Mouse (Mus musculus): ENCODE data around the gene Tnpo2. TPM values are rescaled to one million over a fixed set of nuclear protein-coding genes. Genes with fewer than 3 reads are reported as not detected.

The Tnpo2 gene
- total RNA-seq (2021), result 100 to 1,000 TPM; 165 to 171 TPM
- long read RNA-seq, experiment 1, partial matches to known transcripts, result 1 of 23 reads
- long read RNA-seq, experiment 1, other reads (novel, unspliced or antisense), result 22 of 23 reads
- long read RNA-seq, experiment 2, partial matches to known transcripts, result 2 of 16 reads
- long read RNA-seq, experiment 2, other reads (novel, unspliced or antisense), result 14 of 16 reads

- intact Hi-C loops (cut with DNase I), result no loop called here
- peak; percentile 95 to 98 for DNase-seq (ENCODE audit: low spot score in 2 of 2)
These were observed at the start of gene Tnpo2 for GRCm38 (mm10) chr8:85036718-85037365. Gene Tnpo2 (plus strand): TSS chr8:85036915.

GRCm38 (mm10) chr8:84987388-84987787 lies 49.3 kb upstream of the Tnpo2 start:
- intact Hi-C loops (cut with DNase I), result no loop called here
- no peak for DNase-seq (ENCODE audit: low spot score in 2 of 2)

- intact Hi-C loops (cut with DNase I), result no loop called here
- no peak for DNase-seq (ENCODE audit: low spot score in 2 of 2)
These were observed 48.8 kb upstream of the Tnpo2 start for GRCm38 (mm10) chr8:84987903-84988302.

GRCm38 (mm10) chr8:84989311-84989731 lies 47.4 kb upstream of the Tnpo2 start:
- DNase-seq (ENCODE audit: low spot score in 2 of 2), result no peak
- intact Hi-C loops (cut with DNase I), result no loop called here

- DNase-seq (ENCODE audit: low spot score in 2 of 2), result peak; percentile 89 to 91
- intact Hi-C loops (cut with DNase I), result loop anchor here (1.0 kb wide), 1 partner anchor 14 kb away; no protein-coding TSS in a partner anchor
These were observed 46.9 kb upstream of the Tnpo2 start for GRCm38 (mm10) chr8:84989810-84990209.

- DNase-seq (ENCODE audit: low spot score in 2 of 2), result peak; percentile 98 to 99
- intact Hi-C loops (cut with DNase I), result loop anchor here (1.0 kb wide), 1 partner anchor 14 kb away; no protein-coding TSS in a partner anchor
These were observed 46.4 kb upstream of the Tnpo2 start, which contains the start of gene Hook2 for GRCm38 (mm10) chr8:84990349-84990748. Gene Hook2 (plus strand): TSS chr8:84990603.

- no peak for DNase-seq (ENCODE audit: low spot score in 2 of 2)
- intact Hi-C loops (cut with DNase I), result loop anchor here (1.0 kb wide), 1 partner anchor 15 kb away; no protein-coding TSS in a partner anchor
These were observed 45.9 kb upstream of the Tnpo2 start for GRCm38 (mm10) chr8:84990836-84991235.

- intact Hi-C loops (cut with DNase I), result no loop called here
- no peak for DNase-seq (ENCODE audit: low spot score in 2 of 2)
These were observed 42.3 kb upstream of the Tnpo2 start for GRCm38 (mm10) chr8:84994375-84994774.

- intact Hi-C loops (cut with DNase I), result no loop called here
- no peak for DNase-seq (ENCODE audit: low spot score in 2 of 2)
These were observed 41.0 kb upstream of the Tnpo2 start for GRCm38 (mm10) chr8:84995680-84996079.

- intact Hi-C loops (cut with DNase I), result no loop called here
- no peak for DNase-seq (ENCODE audit: low spot score in 2 of 2)
These were observed 39.7 kb upstream of the Tnpo2 start for GRCm38 (mm10) chr8:84996978-84997377.

- intact Hi-C loops (cut with DNase I), result no loop called here
- DNase-seq (ENCODE audit: low spot score in 2 of 2), result peak; percentile 95
These were observed 38.9 kb upstream of the Tnpo2 start for GRCm38 (mm10) chr8:84997649-84998295.

GRCm38 (mm10) chr8:85007686-85008085 lies 29.0 kb upstream of the Tnpo2 start:
- intact Hi-C loops (cut with DNase I), result no loop called here
- DNase-seq (ENCODE audit: low spot score in 2 of 2), result no peak

- no peak for DNase-seq (ENCODE audit: low spot score in 2 of 2)
- intact Hi-C loops (cut with DNase I), result no loop called here
These were observed 25.5 kb upstream of the Tnpo2 start for GRCm38 (mm10) chr8:85011242-85011641.

- DNase-seq (ENCODE audit: low spot score in 2 of 2), result peak; percentile 77 to 88
These were observed 23.4 kb upstream of the Tnpo2 start for GRCm38 (mm10) chr8:85013230-85013840.

GRCm38 (mm10) chr8:85014431-85014830 lies 22.3 kb upstream of the Tnpo2 start, which contains the start of gene Best2:
Gene Best2 (minus strand): TSS chr8:85014531.
- intact Hi-C loops (cut with DNase I), result no loop called here
- no peak for DNase-seq (ENCODE audit: low spot score in 2 of 2)

More at GRCm38 (mm10) chr8:85013230-85013840, 23.4 kb upstream of the Tnpo2 start:
- intact Hi-C loops (cut with DNase I), result no loop called here

- no peak for DNase-seq (ENCODE audit: low spot score in 2 of 2)
- intact Hi-C loops (cut with DNase I), result no loop called here
These were observed 20.0 kb upstream of the Tnpo2 start for GRCm38 (mm10) chr8:85016724-85017123.

GRCm38 (mm10) chr8:85017209-85017608 lies 19.5 kb upstream of the Tnpo2 start:
- intact Hi-C loops (cut with DNase I), result no loop called here
- DNase-seq (ENCODE audit: low spot score in 2 of 2), result no peak

GRCm38 (mm10) chr8:85021514-85022055 lies 15.1 kb upstream of the Tnpo2 start:
- intact Hi-C loops (cut with DNase I), result no loop called here
- no peak for DNase-seq (ENCODE audit: low spot score in 2 of 2)

GRCm38 (mm10) chr8:85023846-85024245 lies 12.9 kb upstream of the Tnpo2 start:
- DNase-seq (ENCODE audit: low spot score in 2 of 2), result no peak
- intact Hi-C loops (cut with DNase I), result no loop called here

Measured in left cerebral cortex, postnatal 14 days (tissue).